Mouse (Mus musculus) Patski (cell line): ENCODE results near the gene Llgl2. TPM values are rescaled to one million over a fixed set of nuclear protein-coding genes. Genes with fewer than 3 reads are reported as not detected.
A peak's percentile ranks its signal among the peaks of the same experiment; 100 is the strongest.

Source experiments
- ATAC-seq: fragments of 100-300 bp; one replicate; pipeline ENCODE4 v1.8.0; 2021
- CTCF ChIA-PET: fragments of 350-600 bp; sonication (Branson Sonifier 250); formaldehyde crosslinking; loops from one replicate; lab custom pipeline; 2022; ENCODE audit warnings: inconsistent platforms; lab: Charles Lee
- POLR2A ChIA-PET: fragments of 350-600 bp; sonication (Branson Sonifier 250); formaldehyde crosslinking; loops from one replicate; lab custom pipeline; 2022; ENCODE audit warnings: antibody characterized with exemption, inconsistent platforms; lab: Charles Lee
- DNase-seq: peaks from one replicate; pipeline ENCODE4 v3.0.0-alpha.2; 2011; ENCODE audit warnings: low read depth, low spot score
- H3K27me3 ChIP-seq: fragments of 371-371 bp; one replicate; pipeline ENCODE4 v1.5.1; 2021
- CTCF ChIP-seq: fragments of 100-300 bp; IDR thresholded peaks from one replicate; pipeline ENCODE4 v1.5.1; 2021
- in situ Hi-C: fragments of 300-500 bp; cut with MboI; formaldehyde crosslinking; loops from 3 replicates; pipeline ENCODE4 v1.11.1; 2018; ENCODE audit warnings: low pct_unique_long_range_greater_than_20kb, mixed read lengths
- polyA plus RNA-seq: library from polyadenylated mRNA; unstranded; gene quantifications from one replicate; pipeline ENCODE4 v1.2.3, GENCODE M21; 2021

The Llgl2 gene
- polyA plus RNA-seq: 163 TPM

DNA sequence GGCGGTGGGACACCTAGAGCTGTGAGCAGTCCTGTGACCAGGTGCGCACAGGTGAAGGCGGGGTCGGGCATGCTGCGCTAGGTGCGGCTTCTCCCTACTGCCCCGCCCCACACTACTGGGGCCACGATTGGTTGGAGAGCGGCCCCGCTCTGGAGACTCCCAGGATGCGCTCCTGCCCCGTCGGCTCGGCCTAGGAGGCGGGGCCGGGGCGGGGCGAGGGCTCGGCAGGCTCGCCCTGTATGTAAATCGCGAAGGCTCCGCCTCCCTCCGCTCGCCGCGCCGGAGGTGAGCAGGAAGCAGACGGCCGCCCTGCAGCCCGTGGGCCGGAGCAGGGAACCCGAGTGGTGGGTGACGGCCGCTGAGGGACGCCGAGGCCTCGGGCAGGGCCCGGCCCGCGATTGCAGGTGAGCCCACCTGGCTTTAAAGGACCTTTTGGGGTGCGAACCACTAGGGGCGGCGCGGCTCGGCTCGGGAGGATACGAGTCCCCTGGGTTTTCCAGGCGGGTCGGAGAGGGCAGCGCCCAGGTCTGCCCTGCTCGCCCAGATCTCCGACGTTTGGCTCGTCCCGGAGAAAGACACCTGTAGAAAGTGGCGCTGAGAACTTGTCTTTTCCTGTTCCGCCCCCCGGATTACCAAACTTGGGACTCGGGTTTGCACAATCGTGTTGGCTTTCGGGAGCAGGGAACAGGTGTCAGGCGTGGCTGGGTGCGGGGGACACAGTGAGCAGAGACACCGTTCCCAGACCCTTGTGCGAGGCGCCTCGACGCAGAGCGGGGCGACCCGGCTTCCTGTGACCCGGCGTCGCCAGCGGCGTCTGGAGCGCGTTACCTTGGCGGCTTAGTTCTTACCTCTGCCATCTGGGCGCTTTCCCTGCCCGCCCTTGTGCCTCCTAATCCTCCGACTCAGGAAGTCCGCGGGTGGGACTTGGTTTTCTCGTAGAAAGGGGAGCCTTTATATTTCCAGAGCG lies at the start of gene Llgl2:
TSS of gene Llgl2 (plus strand) at position 276 of the 967 bp plus-strand sequence.
- peak; percentile 70 for ATAC-seq
- no peak for TF ChIP-seq CTCF
- CTCF ChIA-PET: interaction anchor here (1.1 to 1.4 kb wide), 2 partner anchors 17 to 18 kb away, joined by 4 read pairs; no protein-coding TSS in a partner anchor
- in situ Hi-C loops: loop anchor here (5.0 kb wide), 1 partner anchor 33 kb away; the partner anchor contains the start of gene Myo15b
- POLR2A ChIA-PET: interaction anchor here (0.6 to 1.3 kb wide), 2 partner anchors 31 to 51 kb away, joined by 3 read pairs; no protein-coding TSS in a partner anchor
- H3K27me3 ChIP-seq: no peaks in the 10 kb centered on the region
- DNase-seq: no peak

DNA sequence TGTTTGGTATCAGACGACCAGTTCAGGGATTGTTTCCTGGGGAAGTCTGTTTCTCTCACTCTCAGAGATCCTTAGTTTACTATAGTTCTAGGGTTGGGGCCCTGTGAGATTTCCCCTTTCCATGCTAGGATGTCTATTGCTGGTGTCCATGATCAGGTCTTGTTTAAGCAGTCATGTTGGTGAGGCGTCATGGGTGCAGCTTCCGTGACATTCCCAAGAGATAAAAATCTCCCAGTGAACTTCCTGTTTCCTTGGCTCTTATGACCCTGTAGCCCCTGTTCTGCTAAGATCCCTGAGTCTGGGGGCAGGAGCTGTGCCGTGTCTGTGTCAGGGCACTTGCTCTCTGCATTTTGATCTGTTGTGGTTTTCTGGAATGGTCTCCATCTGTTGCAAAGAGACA lies 49.2 kb upstream of the Llgl2 start:
- no peak for TF ChIP-seq CTCF
- no peak for DNase-seq
- no peaks in the 10 kb centered on the region for H3K27me3 ChIP-seq
- ATAC-seq: no peak
- in situ Hi-C loops: no loop called here
- ChIA-PET CTCF (no interaction called here), POLR2A (no interaction called here)

DNA sequence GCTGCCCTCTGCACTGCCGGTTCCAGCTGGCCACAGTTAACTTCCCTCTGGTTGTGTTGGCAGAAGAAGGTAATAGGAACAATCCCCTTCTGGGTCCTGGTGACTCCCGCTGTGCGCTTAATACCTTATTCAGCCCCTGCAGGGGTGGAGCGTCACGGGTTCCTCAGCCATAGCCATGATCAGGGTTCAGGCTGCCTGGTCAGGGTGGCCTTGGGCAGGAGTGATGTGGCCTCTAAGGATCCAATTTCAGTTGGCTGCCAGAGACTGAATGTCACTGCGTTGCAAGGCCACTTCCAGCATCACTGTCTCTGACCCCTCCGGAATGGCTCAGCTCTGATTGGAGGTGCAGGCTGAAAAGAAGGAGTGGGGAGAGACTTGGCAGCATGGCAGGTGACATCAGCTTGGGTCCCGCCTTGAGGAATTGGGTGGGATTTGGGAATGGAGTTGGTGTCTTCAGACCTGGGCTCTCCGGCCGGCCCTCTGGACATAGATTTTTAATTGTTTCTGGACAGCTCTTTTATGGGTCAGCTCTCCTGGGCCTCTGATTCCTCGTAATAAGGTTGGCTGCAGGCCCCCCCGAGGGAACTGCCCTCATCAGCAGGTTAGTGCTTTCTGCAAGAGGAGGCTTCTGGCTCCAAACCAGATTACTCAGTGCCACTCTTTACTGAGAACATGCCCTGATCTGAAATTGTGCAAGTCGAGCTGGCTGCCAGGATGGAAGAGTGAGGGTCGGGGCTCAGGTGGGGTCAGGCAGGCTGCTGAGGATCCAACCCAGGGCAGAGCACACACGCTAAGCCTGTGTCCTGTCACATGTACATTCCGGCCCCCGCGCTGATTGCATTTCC lies 47.8 kb upstream of the Llgl2 start:
- POLR2A ChIA-PET: interaction anchor here (0.6 to 1.6 kb wide), 3 partner anchors 22 to 124 kb away, joined by 3 to 5 read pairs (median 3); no protein-coding TSS in a partner anchor
- in situ Hi-C loops: no loop called here
- CTCF ChIA-PET: no interaction called here
- ATAC-seq: peak; percentile 63
- TF ChIP-seq CTCF: no peak
- H3K27me3 ChIP-seq: no peaks in the 10 kb centered on the region
- peak; percentile 42 for DNase-seq

DNA sequence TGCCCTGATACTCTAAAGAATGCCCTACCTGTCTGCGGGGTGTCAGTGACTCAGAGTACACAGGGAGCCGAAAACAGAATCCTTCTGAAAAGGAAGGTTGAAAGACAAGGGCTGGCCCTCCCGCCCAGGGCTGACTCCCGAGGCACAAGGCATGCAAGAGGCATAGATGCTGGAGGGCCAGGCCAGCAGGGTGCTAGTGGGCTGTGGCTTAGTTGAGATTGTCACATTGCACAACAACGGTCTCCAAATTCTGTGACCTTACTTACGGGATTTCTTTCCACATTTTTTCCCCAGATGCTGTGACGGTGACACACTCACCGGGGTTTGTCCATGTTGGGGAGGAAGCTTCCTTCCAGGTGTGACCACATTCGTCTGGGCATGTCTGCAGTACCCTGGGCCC lies 46.9 kb upstream of the Llgl2 start:
- in situ Hi-C loops: no loop called here
- ChIA-PET CTCF (interaction anchor here (1.3 kb wide), 1 partner anchor 54 kb away, joined by 3 read pairs; no protein-coding TSS in a partner anchor), POLR2A (interaction anchor here (0.6 to 1.6 kb wide), 4 partner anchors 8 to 125 kb away, joined by 3 to 5 read pairs (median 3); no protein-coding TSS in a partner anchor)
- DNase-seq (no peak), ATAC-seq (no peak)
- no peaks in the 10 kb centered on the region for H3K27me3 ChIP-seq
- TF ChIP-seq CTCF: no peak

DNA sequence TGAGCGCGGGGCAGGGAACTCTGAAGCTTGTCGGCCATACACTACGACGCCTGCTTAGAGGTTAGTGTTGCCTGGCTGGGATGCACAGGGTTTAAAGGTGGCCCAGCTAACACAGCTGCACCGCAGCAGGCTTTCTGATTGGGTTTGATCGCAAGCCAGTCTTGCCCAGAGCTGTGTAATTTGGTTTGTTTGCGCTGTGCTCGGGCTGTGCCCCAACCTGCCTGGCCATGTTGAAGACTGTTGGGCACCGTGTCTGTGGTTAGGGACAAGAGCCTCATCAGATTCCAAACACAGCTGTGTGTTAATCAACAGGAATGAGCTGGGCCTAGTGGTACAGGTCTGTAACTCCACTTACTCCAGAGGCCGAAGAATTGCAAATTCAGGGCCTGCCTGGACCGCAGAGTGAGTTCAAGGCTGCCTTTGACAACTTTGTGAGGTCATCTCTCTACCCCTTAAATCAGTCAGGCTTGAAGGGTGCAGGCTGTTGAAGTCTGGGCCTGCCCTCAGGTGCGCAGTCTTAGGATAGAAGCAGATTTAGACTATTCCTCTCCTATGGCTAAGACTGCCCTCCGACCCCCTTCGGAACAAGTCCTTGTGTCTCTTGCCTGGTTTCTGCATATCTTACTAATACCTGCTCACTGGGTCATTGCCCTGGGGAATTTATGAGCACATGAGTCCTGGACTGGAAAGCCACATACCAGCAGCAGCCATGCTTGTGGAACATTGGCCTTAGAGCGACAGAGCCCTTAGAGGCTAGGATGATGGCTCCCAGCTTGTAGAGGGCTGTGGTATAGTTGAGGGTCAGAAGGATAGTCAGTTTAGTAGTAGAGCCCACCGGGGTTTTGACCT lies 46.1 kb upstream of the Llgl2 start:
- POLR2A ChIA-PET: interaction anchor here (0.6 to 1.1 kb wide), 4 partner anchors 9 to 248 kb away, joined by 3 to 4 read pairs (median 4); partner anchors contain the start of gene Slc25a19
- DNase-seq (no peak), ATAC-seq (peak; percentile 33)
- no peaks in the 10 kb centered on the region for H3K27me3 ChIP-seq
- in situ Hi-C loops: no loop called here
- CTCF ChIA-PET: interaction anchor here (1.3 to 1.4 kb wide), 2 partner anchors 34 to 55 kb away, joined by 3 read pairs; no protein-coding TSS in a partner anchor
- no peak for TF ChIP-seq CTCF

DNA sequence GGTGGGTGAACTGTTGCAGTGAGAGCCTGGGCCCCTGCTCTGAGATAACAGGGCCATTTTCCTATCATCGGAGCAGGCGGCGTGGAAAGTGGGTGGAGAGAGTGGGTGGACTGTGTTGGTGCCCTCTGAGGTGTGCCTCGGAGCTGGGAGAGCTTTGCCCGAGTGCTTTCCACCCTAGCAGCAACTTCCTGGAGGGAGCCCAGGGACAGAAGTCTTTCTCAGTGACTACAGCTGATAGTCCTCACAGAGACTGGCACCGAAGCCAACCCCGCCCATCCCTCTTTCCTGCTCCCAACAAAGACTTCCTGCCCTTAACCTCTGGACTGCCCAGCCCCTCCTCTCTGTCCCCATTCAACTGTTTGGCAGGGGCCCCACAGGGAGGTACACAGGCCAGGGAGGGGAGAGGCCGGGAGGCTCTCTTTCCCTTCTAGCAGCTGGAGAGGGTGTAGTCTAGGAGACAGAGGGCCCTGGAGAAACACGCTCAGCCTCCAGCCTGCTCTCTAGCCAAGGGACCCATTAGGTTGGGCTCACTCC lies 44.7 kb upstream of the Llgl2 start:
- ATAC-seq (no peak), DNase-seq (no peak)
- TF ChIP-seq CTCF: no peak
- no peaks in the 10 kb centered on the region for H3K27me3 ChIP-seq
- in situ Hi-C loops: no loop called here
- POLR2A ChIA-PET: interaction anchor here (1.1 kb wide), 1 partner anchor 57 kb away, joined by 3 read pairs; no protein-coding TSS in a partner anchor
- CTCF ChIA-PET: interaction anchor here (0.9 to 1.4 kb wide), 2 partner anchors 32 to 40 kb away, joined by 3 read pairs; no protein-coding TSS in a partner anchor

DNA sequence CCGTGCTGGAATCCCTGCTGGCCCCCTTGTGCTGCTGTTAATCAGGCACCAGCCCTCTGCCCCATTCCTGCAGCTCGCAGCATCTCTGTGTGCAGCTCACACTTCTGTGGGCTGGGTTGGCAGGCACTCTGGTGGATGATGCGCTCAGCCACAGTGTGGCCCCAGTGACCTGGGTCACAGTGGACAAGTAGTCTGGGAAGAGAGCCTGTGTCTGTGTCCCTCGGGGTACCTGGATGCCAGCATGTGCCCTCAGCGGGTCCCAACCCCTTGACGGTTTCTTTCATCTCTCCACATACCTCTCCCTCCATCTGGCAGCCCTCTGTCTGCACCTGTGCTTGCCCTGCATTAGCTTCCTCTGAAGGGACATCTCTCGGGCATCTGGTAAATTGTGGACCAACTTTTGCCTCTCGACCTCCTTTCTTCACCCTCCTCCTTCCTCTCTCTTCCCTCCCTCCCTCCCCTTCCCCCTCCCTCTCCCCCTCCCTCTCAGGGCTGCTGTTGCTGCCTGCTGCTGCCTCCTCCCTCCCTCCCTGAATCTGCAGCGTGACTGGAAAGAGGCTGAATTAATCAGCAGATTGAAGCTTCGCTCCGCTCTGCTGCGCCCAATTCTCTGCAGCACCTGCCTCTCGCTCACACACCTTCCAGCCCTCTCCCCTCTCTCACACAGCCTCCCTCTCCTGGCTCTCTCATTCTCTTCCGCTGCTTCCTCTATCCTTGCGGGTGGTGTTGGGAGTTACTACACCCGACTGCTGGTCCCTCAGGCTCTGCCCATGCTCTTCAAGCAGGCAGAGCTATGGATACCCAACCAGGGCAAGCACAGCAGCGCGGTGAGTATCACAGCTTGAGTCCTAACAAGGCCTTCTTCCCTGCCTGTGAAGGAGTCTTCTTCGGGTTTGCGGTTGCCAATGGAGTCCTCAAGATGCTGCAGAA lies 43.4 kb upstream of the Llgl2 start:
- no peak for TF ChIP-seq CTCF
- in situ Hi-C loops: no loop called here
- POLR2A ChIA-PET: interaction anchor here (1.1 kb wide), 2 partner anchors 9 to 58 kb away, joined by 3 to 4 read pairs; no protein-coding TSS in a partner anchor
- DNase-seq (no peak), ATAC-seq (no peak)
- CTCF ChIA-PET: no interaction called here
- no peaks in the 10 kb centered on the region for H3K27me3 ChIP-seq

DNA sequence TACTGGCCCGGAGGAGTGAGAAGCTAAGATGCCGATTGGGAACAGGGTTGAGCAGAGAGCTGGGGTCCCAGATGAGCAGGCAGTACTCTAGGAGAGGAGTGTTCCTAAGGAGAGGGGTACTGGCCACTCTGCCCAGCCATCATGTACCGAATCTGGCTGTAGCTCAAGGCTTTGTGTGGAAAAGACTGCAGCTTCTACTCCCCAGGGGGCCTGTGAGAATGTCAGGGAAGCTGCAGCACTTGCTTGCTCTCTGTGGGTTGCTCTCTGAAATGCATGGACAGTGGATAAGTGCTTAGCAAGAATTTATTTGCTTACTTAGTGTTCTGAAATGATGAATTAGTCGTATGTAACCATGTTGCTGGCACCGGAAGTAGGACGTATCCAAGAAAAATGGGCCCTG lies 37.4 kb upstream of the Llgl2 start:
- CTCF ChIA-PET: interaction anchor here (1.2 kb wide), 2 partner anchors 15 to 63 kb away, joined by 3 to 7 read pairs; no protein-coding TSS in a partner anchor
- POLR2A ChIA-PET: no interaction called here
- TF ChIP-seq CTCF: no peak

More for the DNA sequence above, 37.4 kb upstream of the Llgl2 start:
- no peaks in the 10 kb centered on the region for H3K27me3 ChIP-seq
- DNase-seq (no peak), ATAC-seq (no peak)
- in situ Hi-C loops: no loop called here
